Mouse (Mus musculus) kidney, adult 2 months (tissue): ENCODE results near the gene Grin3a. TPM values are rescaled to one million over a fixed set of nuclear protein-coding genes. Genes with fewer than 3 reads are reported as not detected.
"Not testable (repeated sequence)": the region's sequence is repeated elsewhere in the genome, so short reads cannot be mapped to it uniquely, and the experiment has no call there.

Experiments used
- DNase-seq: peaks from one replicate; pipeline ENCODE4 v3.0.0; 2021
- H3K27ac ChIP-seq: fragments of 200-500 bp; 2 replicates; pipeline ENCODE4 v1.5.1; 2012; ENCODE audit warnings: low read depth, low read length, control low read depth, inconsistent platforms; ENCODE audit not compliant: insufficient read depth
- H3K27me3 ChIP-seq: fragments of 200-500 bp; replicated peaks from 2 replicates; pipeline ENCODE4 v1.6.1; 2012; ENCODE audit warnings: mild to moderate bottlenecking, moderate library complexity, low read length, inconsistent platforms; ENCODE audit not compliant: control insufficient read depth, insufficient read depth
- H3K36me3 ChIP-seq: fragments of 200-500 bp; 2 replicates; pipeline ENCODE4 v1.6.1; 2012; ENCODE audit warnings: mild to moderate bottlenecking, moderate library complexity, low read length, inconsistent platforms; ENCODE audit not compliant: control insufficient read depth, insufficient read depth
- H3K4me1 ChIP-seq: fragments of 200-500 bp; 2 replicates; pipeline ENCODE4 v1.6.1; 2011; ENCODE audit warnings: low read length; ENCODE audit not compliant: control insufficient read depth, insufficient read depth
- H3K4me3 ChIP-seq: fragments of 200-500 bp; 2 replicates; pipeline ENCODE4 v1.5.1; 2011; ENCODE audit warnings: mild to moderate bottlenecking, low read depth, low read length, control low read depth; ENCODE audit not compliant: insufficient read depth
- CTCF ChIP-seq: fragments of 200-500 bp; conservative IDR thresholded peaks from 2 replicates; pipeline ENCODE4 v1.5.1; 2011; ENCODE audit warnings: low read depth, mild to moderate bottlenecking, control low read depth, low read length, moderate library complexity, mixed read lengths; ENCODE audit not compliant: insufficient read depth, insufficient read length
- POLR2A ChIP-seq: fragments of 200-500 bp; IDR thresholded peaks from one replicate; pipeline ENCODE4 v1.6.1; 2011; ENCODE audit warnings: low read depth, low read length, control low read depth
- WGBS: fragments of 180-500 bp; shearing (Covaris S2); methylation state at CpG from one replicate; pipeline ENCODE4 v1.1.7; 2018; 5-methylcytosine and 5-hydroxymethylcytosine counted together
- polyA plus RNA-seq: library from polyadenylated mRNA; depleted of rRNA; stranded (reverse); fragments of >200 nt; gene quantifications from 2 replicates; pipeline ENCODE4 v1.2.3, GENCODE M21; 2012

The Grin3a gene
- polyA plus RNA-seq, 1 experiment, result 0.14 TPM

DNA sequence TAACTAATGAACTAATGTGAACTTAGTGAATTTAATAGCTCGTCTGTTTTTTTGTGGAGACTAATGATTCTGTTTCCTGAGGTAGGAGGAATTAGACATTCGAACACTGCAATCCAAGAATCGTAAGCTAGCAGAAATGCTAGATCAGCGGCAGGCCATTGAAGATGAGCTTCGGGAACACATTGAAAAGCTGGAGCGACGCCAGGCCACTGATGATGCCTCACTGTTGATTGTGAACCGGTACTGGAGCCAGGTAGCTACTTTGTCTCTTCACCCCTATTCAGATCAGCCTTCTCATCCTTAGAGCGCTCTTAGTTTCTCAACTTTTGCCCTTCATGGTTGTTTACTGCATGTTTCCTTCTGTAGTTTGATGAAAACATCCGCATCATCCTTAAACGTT lies 207.7 kb downstream of the Grin3a start:
- no peak for DNase-seq
- Histone ChIP-seq H3K27ac (no peak overlapping the region), H3K36me3 (peaks cover 4% of the 10 kb centered on the region), H3K4me1 (no peaks in the 10 kb centered on the region; the same call in 1 of the 2 replicates), H3K27me3 (no peaks in the 10 kb centered on the region), H3K4me3 (no peak overlapping the region)
- WGBS, result 87% methylated on average over 11 of the region's 11 CpGs
- TF ChIP-seq POLR2A (no peak), CTCF (no peak)

- TF ChIP-seq CTCF, result no peak
- TF ChIP-seq POLR2A, result no peak
- Histone ChIP-seq H3K27ac (peak overlapping the region; percentile 54), H3K4me3 (peak overlapping the region; percentile 96)
These were observed 213.4 kb downstream of the Grin3a start for GRCm38 (mm10) chr4:49632139-49632481.

GRCm38 (mm10) chr4:49631319-49632138 lies 214.0 kb downstream of the Grin3a start, which contains the start of gene Rnf20:
Rnf20 (plus strand) TSS chr4:49632006.
- TF ChIP-seq CTCF (no peak), POLR2A (peak; percentile 71)
- H3K4me3 ChIP-seq, result peak within 1 kb of the TSS; percentile 96
- peak within 1 kb of the TSS; percentile 54 for H3K27ac ChIP-seq
- DNase-seq, result peak; percentile 98
- no peaks in the 10 kb centered on the region for H3K36me3 ChIP-seq
- WGBS, result 4% methylated on average over 37 of the region's 37 CpGs
- H3K4me1 ChIP-seq, result no peaks in the 10 kb centered on the region; the same call in 1 of the 2 replicates
- no peaks in the 10 kb centered on the region for H3K27me3 ChIP-seq

More at GRCm38 (mm10) chr4:49632139-49632481, 213.4 kb downstream of the Grin3a start:
- H3K27me3 ChIP-seq, result no peaks in the 10 kb centered on the region
- H3K36me3 ChIP-seq, result no peaks in the 10 kb centered on the region
- no peaks in the 10 kb centered on the region; the same call in 1 of the 2 replicates for H3K4me1 ChIP-seq
- WGBS, result under 1% methylated on average over 30 of the region's 30 CpGs
- DNase-seq, result no peak

GRCm38 (mm10) chr4:49628941-49629340 lies 216.6 kb downstream of the Grin3a start:
- DNase-seq, result peak; percentile 84
- peak overlapping the region; percentile 53; the same call in 1 of the 2 replicates for H3K27ac ChIP-seq
- no peaks in the 10 kb centered on the region for H3K36me3 ChIP-seq
- no peaks in the 10 kb centered on the region; the same call in 1 of the 2 replicates for H3K4me1 ChIP-seq
- no peak overlapping the region for H3K4me3 ChIP-seq
- TF ChIP-seq CTCF, result no peak
- no peak for TF ChIP-seq POLR2A
- H3K27me3 ChIP-seq, result no peaks in the 10 kb centered on the region
- 53% methylated on average over 5 of the region's 5 CpGs for WGBS

DNA sequence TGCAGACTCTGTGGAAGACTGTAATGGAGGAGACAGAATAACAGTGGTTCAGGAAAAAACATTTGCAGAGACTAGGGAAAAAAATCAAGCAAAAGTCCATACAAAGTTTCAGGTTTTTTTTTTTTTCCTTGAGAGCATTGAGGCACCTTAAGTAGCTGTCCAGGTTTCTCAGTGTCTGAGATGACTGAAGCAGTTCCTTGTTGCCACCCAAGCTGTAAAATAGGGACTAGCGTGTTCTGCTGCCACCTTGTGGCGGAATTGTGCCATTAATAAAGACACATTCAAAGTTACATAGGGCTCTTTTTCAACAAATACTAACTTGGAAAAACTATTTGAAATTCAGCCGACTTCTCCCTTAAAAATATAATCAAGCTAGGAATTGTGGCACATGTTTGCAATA lies 218.6 kb downstream of the Grin3a start:
- 1% methylated on average over 3 of the region's 3 CpGs for WGBS
- H3K36me3 ChIP-seq, result no peaks in the 10 kb centered on the region
- no peak overlapping the region for H3K4me3 ChIP-seq
- no peaks in the 10 kb centered on the region; the same call in 1 of the 2 replicates for H3K4me1 ChIP-seq
- DNase-seq, result peak; percentile 85
- TF ChIP-seq POLR2A (no peak), CTCF (peak; percentile 82)
- H3K27me3 ChIP-seq, result no peaks in the 10 kb centered on the region
- H3K27ac ChIP-seq, result no peak overlapping the region

DNA sequence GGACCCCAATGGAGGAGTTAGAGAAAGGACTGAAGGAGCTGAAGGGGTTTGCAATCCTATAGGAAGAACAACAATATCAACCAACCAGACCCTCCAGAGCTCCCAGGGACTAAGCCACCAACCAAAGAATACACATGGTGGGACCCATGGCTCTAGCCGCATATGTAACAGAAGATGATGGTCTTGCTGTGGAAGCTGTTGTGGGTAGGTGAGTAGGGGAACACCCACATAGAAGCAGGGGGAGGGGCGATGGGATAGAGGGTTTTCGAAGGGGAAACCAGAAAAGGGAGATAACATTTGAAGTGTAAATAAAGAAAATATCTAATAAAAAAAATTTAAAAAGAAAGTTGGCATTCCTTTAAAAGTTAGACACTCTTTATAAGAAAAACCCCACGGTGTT lies 220.6 kb downstream of the Grin3a start:
- not testable (repeated sequence) for H3K4me1 ChIP-seq, H3K27ac ChIP-seq, H3K4me3 ChIP-seq, H3K36me3 ChIP-seq, DNase-seq, H3K27me3 ChIP-seq
- 94% methylated on average over 4 of the region's 4 CpGs for WGBS

DNA sequence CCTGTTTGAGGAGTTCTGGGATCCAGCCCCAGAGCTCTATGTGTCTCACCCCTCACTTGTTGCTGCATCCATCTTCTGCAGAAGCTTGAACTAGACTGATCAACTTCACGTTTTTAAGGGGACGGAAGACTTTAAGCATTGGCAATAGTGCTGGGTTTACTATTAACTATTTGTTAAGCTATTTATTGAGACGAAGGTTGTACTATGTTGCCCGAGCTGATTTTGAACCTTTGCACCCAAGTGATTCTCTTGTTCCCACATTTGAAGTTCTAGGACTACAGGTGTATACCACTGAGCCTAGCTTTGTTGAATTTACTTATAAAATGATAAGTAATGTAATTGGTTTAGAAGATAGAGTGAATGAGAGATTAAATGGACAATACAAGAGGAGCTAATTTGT lies 221.6 kb downstream of the Grin3a start:
- peak; percentile 56 for DNase-seq
- H3K4me1 ChIP-seq, result no peaks in the 10 kb centered on the region; the same call in 1 of the 2 replicates
- H3K27me3 ChIP-seq, result no peaks in the 10 kb centered on the region
- no peak overlapping the region for H3K4me3 ChIP-seq
- no peaks in the 10 kb centered on the region for H3K36me3 ChIP-seq
- 48% methylated on average over 4 of the region's 4 CpGs for WGBS
- no peak overlapping the region for H3K27ac ChIP-seq
- no peak for TF ChIP-seq CTCF
